Mouse (Mus musculus): ENCODE results near the gene Zfp341. TPM values are rescaled to one million over a fixed set of nuclear protein-coding genes. Genes with fewer than 3 reads are reported as not detected.

Zfp341 gene
- total and polyA plus RNA-seq, 3 experiments, result 0.58 to 4.4 (median 1.6) TPM

GRCm38 (mm10) chr2:154668680-154669079, 55.6 kb downstream of the Zfp341 start:
- no peak overlapping the region for H3K4me2 ChIP-seq (ENCODE audit: insufficient read depth, low read depth, poor library complexity, severe bottlenecking)
- no peak for TF ChIP-seq ZKSCAN1 (IDR thresholded peaks at IDR 0.05; ENCODE audit: borderline replicate concordance, low read depth, low read length)
- TF ChIP-seq ETS1 (conservative IDR thresholded peaks at IDR 0.05; ENCODE audit: low read depth, low read length), result no peak
- TF ChIP-seq POLR2A (IDR thresholded peaks at IDR 0.05; ENCODE audit: low read depth, low read length), result no peak
- no peak for TF ChIP-seq KAT2A (IDR thresholded peaks at IDR 0.05; ENCODE audit: insufficient replicate concordance, low read length)
- TF ChIP-seq USF1 (IDR thresholded peaks at IDR 0.05; ENCODE audit: low read depth, low read length), result no peak
- H3K36me3 ChIP-seq (replicated peaks in 1 of 2; ENCODE audit: control insufficient read depth in 1 of 2, insufficient read depth in 1 of 2, low read length in 1 of 2), result peaks cover 36 to 77% of the 10 kb centered on the region in 2 experiments
- 0 out of 4 replicates have a peak, but pooled peaks cover 0 to 3% of the 10 kb centered on the region in 2 experiments for H3K4me1 ChIP-seq (ENCODE audit: control insufficient read depth in 1 of 2, insufficient read depth in 2 of 2)
- no peak for DNase-seq (ENCODE audit: extremely low read depth)
- in situ Hi-C loops (cut with MboI; ENCODE audit: low pct_ligation_motif_present, low pct_unique_long_range_greater_than_20kb, low sequenced_read_pairs) (no loop called here), dilution Hi-C loops (cut with MboI; ENCODE audit: extremely low pct_ligation_motif_present, extremely low pct_unique_long_range_greater_than_20kb, low sequenced_read_pairs) (no loop called here)
- H3K9me3 ChIP-seq (replicated peaks; ENCODE audit: low read length), result no peaks in the 10 kb centered on the region
- no peak overlapping the region for H3K4me3 ChIP-seq (replicated peaks in 1 of 3; ENCODE audit: low read depth in 2 of 3, low read length in 2 of 3, poor library complexity in 1 of 3)
- H3K27me3 ChIP-seq (replicated peaks), result no peaks in the 10 kb centered on the region
- H3K27ac ChIP-seq (ENCODE audit: insufficient read depth, low read depth), result no peak overlapping the region
- peaks cover 32% of the 10 kb centered on the region for H3K79me2 ChIP-seq (replicated peaks; ENCODE audit: control insufficient read depth, extremely low read depth, insufficient read depth, poor library complexity, severe bottlenecking)
- no peak overlapping the region for H3K9ac ChIP-seq (ENCODE audit: insufficient read depth, low read depth)

DNA sequence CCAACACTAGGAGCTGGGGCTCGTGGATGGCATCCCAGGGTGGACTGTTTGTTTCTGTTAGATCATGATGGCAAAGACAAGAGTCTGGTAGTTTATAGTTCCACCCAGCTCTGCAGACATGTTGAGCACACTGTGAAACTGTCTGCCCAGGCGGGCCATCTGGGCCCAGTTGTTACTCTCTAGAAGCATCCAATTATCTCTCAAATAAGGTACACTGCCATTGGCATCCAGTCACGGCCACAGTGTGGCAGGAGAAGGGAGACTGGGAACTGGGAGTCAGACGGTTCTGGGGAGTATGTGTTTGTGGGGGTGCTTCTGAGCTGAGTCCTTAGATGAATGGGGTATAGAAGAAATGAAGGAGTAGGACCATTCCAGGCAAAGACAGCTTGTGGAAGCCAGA, 57.0 kb downstream of the Zfp341 start:
- in situ Hi-C loops (cut with MboI; ENCODE audit: low pct_ligation_motif_present, low pct_unique_long_range_greater_than_20kb, low sequenced_read_pairs), result no loop called here
- H3K4me3 ChIP-seq (replicated peaks in 1 of 3; ENCODE audit: low read depth in 2 of 3, low read length in 2 of 3, poor library complexity in 1 of 3), result no peak overlapping the region
- peaks cover 29 to 74% of the 10 kb centered on the region in 2 experiments for H3K36me3 ChIP-seq (replicated peaks in 1 of 2; ENCODE audit: control insufficient read depth in 1 of 2, insufficient read depth in 1 of 2, low read length in 1 of 2)
- H3K27ac ChIP-seq (ENCODE audit: insufficient read depth, low read depth), result no peak overlapping the region
- 0 out of 4 replicates have a peak, but pooled peaks cover 0 to 3% of the 10 kb centered on the region in 2 experiments for H3K4me1 ChIP-seq (ENCODE audit: control insufficient read depth in 1 of 2, insufficient read depth in 2 of 2)
- peaks cover 23% of the 10 kb centered on the region for H3K79me2 ChIP-seq (replicated peaks; ENCODE audit: control insufficient read depth, extremely low read depth, insufficient read depth, poor library complexity, severe bottlenecking)
- H3K9me3 ChIP-seq (replicated peaks; ENCODE audit: low read length), result no peaks in the 10 kb centered on the region
- TF ChIP-seq ZKSCAN1 (IDR thresholded peaks at IDR 0.05; ENCODE audit: borderline replicate concordance, low read depth, low read length) (no peak), IRF4 (IDR thresholded peaks at IDR 0.05; ENCODE audit: low read depth, low read length) (no peak), MYC (IDR thresholded peaks at IDR 0.05; ENCODE audit: low read depth, low read length) (no peak), RCOR1 (conservative IDR thresholded peaks at IDR 0.05; ENCODE audit: low read depth, low read length) (no peak), KAT2A (IDR thresholded peaks at IDR 0.05; ENCODE audit: insufficient replicate concordance, low read length) (no peak), ELF1 (IDR thresholded peaks at IDR 0.05; ENCODE audit: low read depth, low read length) (no peak), HCFC1 (IDR thresholded peaks at IDR 0.05; ENCODE audit: low read depth, low read length) (no peak)
- no peak overlapping the region for H3K9ac ChIP-seq (ENCODE audit: insufficient read depth, low read depth)
- H3K27me3 ChIP-seq (replicated peaks), result no peaks in the 10 kb centered on the region
- DNase-seq (ENCODE audit: extremely low read depth), result no peak
- H3K4me2 ChIP-seq (ENCODE audit: insufficient read depth, low read depth, poor library complexity, severe bottlenecking), result no peak overlapping the region
- dilution Hi-C loops (cut with MboI; ENCODE audit: extremely low pct_ligation_motif_present, extremely low pct_unique_long_range_greater_than_20kb, low sequenced_read_pairs), result no loop called here

DNA sequence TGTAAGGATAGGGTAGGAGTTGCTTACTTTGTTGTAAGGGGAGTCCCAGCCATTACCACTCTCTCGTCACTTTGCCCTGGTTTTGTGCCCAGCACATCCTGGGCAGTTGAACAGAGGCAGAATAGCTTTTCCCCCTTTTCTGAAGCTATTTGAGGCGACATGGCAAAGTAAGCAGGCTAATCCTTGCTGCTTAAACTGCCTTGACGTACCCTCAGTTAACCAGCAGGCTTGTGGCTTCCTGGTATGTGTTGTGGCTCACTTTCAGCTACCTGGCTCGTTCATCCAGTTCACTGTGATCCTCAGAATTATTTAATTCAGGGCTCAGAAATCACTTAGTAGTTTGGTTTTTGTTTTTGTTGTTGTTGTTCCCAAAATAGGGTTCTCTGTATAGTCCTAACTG, 57.6 kb downstream of the Zfp341 start:
- H3K4me1 ChIP-seq (ENCODE audit: control insufficient read depth in 1 of 2, insufficient read depth in 2 of 2), result 0 out of 4 replicates have a peak, but pooled peaks cover 0 to 2% of the 10 kb centered on the region in 2 experiments

More for the DNA sequence above, 57.6 kb downstream of the Zfp341 start:
- Histone ChIP-seq H3K4me3 (replicated peaks in 1 of 3; ENCODE audit: low read depth in 2 of 3, low read length in 2 of 3, poor library complexity in 1 of 3) (no peak overlapping the region), H3K27me3 (replicated peaks) (no peaks in the 10 kb centered on the region), H3K9ac (ENCODE audit: insufficient read depth, low read depth) (no peak overlapping the region), H3K9me3 (replicated peaks; ENCODE audit: low read length) (no peaks in the 10 kb centered on the region), H3K27ac (ENCODE audit: insufficient read depth, low read depth) (no peak overlapping the region), H3K36me3 (replicated peaks in 1 of 2; ENCODE audit: control insufficient read depth in 1 of 2, insufficient read depth in 1 of 2, low read length in 1 of 2) (peaks cover 31 to 74% of the 10 kb centered on the region in 2 experiments), H3K79me2 (replicated peaks; ENCODE audit: control insufficient read depth, extremely low read depth, insufficient read depth, poor library complexity, severe bottlenecking) (peaks cover 25% of the 10 kb centered on the region), H3K4me2 (ENCODE audit: insufficient read depth, low read depth, poor library complexity, severe bottlenecking) (no peak overlapping the region)
- no peak for TF ChIP-seq PAX5 (IDR thresholded peaks at IDR 0.05; ENCODE audit: low read length)
- TF ChIP-seq RAD21 (IDR thresholded peaks at IDR 0.05; ENCODE audit: low read depth, low read length), result no peak
- TF ChIP-seq CTCF (conservative IDR thresholded peaks at IDR 0.05 in 1 of 2, IDR thresholded peaks at IDR 0.05 in 1 of 2; ENCODE audit: low read depth in 2 of 2, low read length in 2 of 2), result no peak
- TF ChIP-seq JUND (conservative IDR thresholded peaks at IDR 0.05; ENCODE audit: low read depth, low read length), result no peak
- TF ChIP-seq BHLHE40 (IDR thresholded peaks at IDR 0.05; ENCODE audit: low read depth, low read length), result no peak
- dilution Hi-C loops (cut with MboI; ENCODE audit: extremely low pct_ligation_motif_present, extremely low pct_unique_long_range_greater_than_20kb, low sequenced_read_pairs) (no loop called here), in situ Hi-C loops (cut with MboI; ENCODE audit: low pct_ligation_motif_present, low pct_unique_long_range_greater_than_20kb, low sequenced_read_pairs) (no loop called here)
- no peak for DNase-seq (ENCODE audit: extremely low read depth)

Data from CH12.LX (cell line).